Mouse (Mus musculus): ENCODE data around the gene 1700025G04Rik. TPM values are rescaled to one million over a fixed set of nuclear protein-coding genes. Genes with fewer than 3 reads are reported as not detected.

The 1700025G04Rik gene
- polyA plus RNA-seq, 1 experiment from 2014 or later, result 27.8 TPM

GRCm38 (mm10) chr1:152048291-152048690 is 41.6 kb downstream of the 1700025G04Rik start:
- no peak overlapping the region for H3K4me2 ChIP-seq (ENCODE audit: low read length)
- no peaks in the 10 kb centered on the region for H3K36me3 ChIP-seq (ENCODE audit: control insufficient read depth, insufficient read depth, low read length)
- H3K27ac ChIP-seq (replicated peaks; ENCODE audit: low read depth, low read length), result no peak overlapping the region
- no peaks in the 10 kb centered on the region for H3K9me3 ChIP-seq (ENCODE audit: control insufficient read depth, low read length)
- H3K27me3 ChIP-seq (ENCODE audit: control insufficient read depth, insufficient read depth, low read length), result no peaks in the 10 kb centered on the region
- H3K4me1 ChIP-seq (ENCODE audit: control insufficient read depth, insufficient read depth, low read length), result peaks cover 19% of the 10 kb centered on the region
- no peak for DNase-seq
- H3K9ac ChIP-seq (replicated peaks; ENCODE audit: low read length), result no peak overlapping the region
- WGBS, result 84% methylated on average over 4 of the region's 4 CpGs
- no peak for ATAC-seq (ENCODE audit: low FRiP score, low TSS enrichment)
- no peak overlapping the region for H3K4me3 ChIP-seq (replicated peaks; ENCODE audit: low read depth, low read length)

GRCm38 (mm10) chr1:152047416-152047815 is 42.5 kb downstream of the 1700025G04Rik start:
- H3K9ac ChIP-seq (replicated peaks; ENCODE audit: low read length), result no peak overlapping the region
- 0 out of 2 replicates have a peak overlapping the region, but pooled peaks have one; percentile 32 for H3K27ac ChIP-seq (replicated peaks; ENCODE audit: low read depth, low read length)
- WGBS, result 59% methylated on average over 5 of the region's 5 CpGs
- H3K9me3 ChIP-seq (ENCODE audit: control insufficient read depth, low read length), result no peaks in the 10 kb centered on the region
- DNase-seq, result no peak
- H3K4me2 ChIP-seq (ENCODE audit: low read length), result no peak overlapping the region
- no peaks in the 10 kb centered on the region for H3K27me3 ChIP-seq (ENCODE audit: control insufficient read depth, insufficient read depth, low read length)
- no peaks in the 10 kb centered on the region for H3K36me3 ChIP-seq (ENCODE audit: control insufficient read depth, insufficient read depth, low read length)
- H3K4me1 ChIP-seq (ENCODE audit: control insufficient read depth, insufficient read depth, low read length), result peaks cover 19% of the 10 kb centered on the region
- H3K4me3 ChIP-seq (replicated peaks; ENCODE audit: low read depth, low read length), result no peak overlapping the region
- no peak for ATAC-seq (ENCODE audit: low FRiP score, low TSS enrichment)

DNA sequence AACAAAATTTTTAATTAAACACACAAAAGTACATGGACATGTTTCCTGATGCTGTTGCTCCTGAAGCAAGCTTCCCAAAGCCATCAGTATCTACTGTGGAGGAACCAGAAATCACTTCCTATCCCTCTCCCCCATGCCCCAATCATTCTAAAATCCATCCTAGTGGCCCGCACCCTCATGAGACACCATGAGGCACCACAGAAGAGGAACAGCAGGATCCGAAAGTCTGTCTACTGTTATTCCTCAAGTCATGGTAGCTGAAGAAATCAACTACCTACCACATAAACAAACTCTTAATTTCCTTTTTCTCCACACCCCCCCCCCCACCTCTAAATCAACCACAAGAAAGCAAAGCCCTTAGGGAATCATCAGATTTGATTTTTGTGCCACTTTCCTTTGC is 46.5 kb downstream of the 1700025G04Rik start:
- ATAC-seq (ENCODE audit: low FRiP score, low TSS enrichment), result no peak
- Histone ChIP-seq H3K27ac (replicated peaks; ENCODE audit: low read depth, low read length) (no peak overlapping the region), H3K27me3 (ENCODE audit: control insufficient read depth, insufficient read depth, low read length) (no peaks in the 10 kb centered on the region), H3K9ac (replicated peaks; ENCODE audit: low read length) (no peak overlapping the region), H3K4me2 (ENCODE audit: low read length) (no peak overlapping the region), H3K4me3 (replicated peaks; ENCODE audit: low read depth, low read length) (no peak overlapping the region), H3K9me3 (ENCODE audit: control insufficient read depth, low read length) (no peaks in the 10 kb centered on the region), H3K4me1 (ENCODE audit: control insufficient read depth, insufficient read depth, low read length) (peaks cover 28% of the 10 kb centered on the region), H3K36me3 (ENCODE audit: control insufficient read depth, insufficient read depth, low read length) (no peaks in the 10 kb centered on the region)
- WGBS, result 95% methylated on average over 2 of the region's 2 CpGs
- DNase-seq, result no peak

- peaks cover 32% of the 10 kb centered on the region for H3K4me1 ChIP-seq (ENCODE audit: control insufficient read depth, insufficient read depth, low read length)
- no peak for DNase-seq
Observed at GRCm38 (mm10) chr1:152042409-152042808, 47.5 kb downstream of the 1700025G04Rik start.

GRCm38 (mm10) chr1:152041005-152041404 is 48.9 kb downstream of the 1700025G04Rik start:
- H3K27ac ChIP-seq (replicated peaks; ENCODE audit: low read depth, low read length), result no peak overlapping the region
- DNase-seq (no peak), ATAC-seq (ENCODE audit: low FRiP score, low TSS enrichment) (no peak)
- H3K4me1 ChIP-seq (ENCODE audit: control insufficient read depth, insufficient read depth, low read length), result peaks cover 34% of the 10 kb centered on the region
- no peaks in the 10 kb centered on the region for H3K36me3 ChIP-seq (ENCODE audit: control insufficient read depth, insufficient read depth, low read length)
- H3K27me3 ChIP-seq (ENCODE audit: control insufficient read depth, insufficient read depth, low read length), result no peaks in the 10 kb centered on the region
- H3K9me3 ChIP-seq (ENCODE audit: control insufficient read depth, low read length), result no peaks in the 10 kb centered on the region
- no peak overlapping the region for H3K9ac ChIP-seq (replicated peaks; ENCODE audit: low read length)
- no peak overlapping the region for H3K4me3 ChIP-seq (replicated peaks; ENCODE audit: low read depth, low read length)
- 94% methylated on average over 4 of the region's 4 CpGs for WGBS
- H3K4me2 ChIP-seq (ENCODE audit: low read length), result no peak overlapping the region

More at GRCm38 (mm10) chr1:152042409-152042808, 47.5 kb downstream of the 1700025G04Rik start:
- Histone ChIP-seq H3K9me3 (ENCODE audit: control insufficient read depth, low read length) (no peaks in the 10 kb centered on the region), H3K36me3 (ENCODE audit: control insufficient read depth, insufficient read depth, low read length) (no peaks in the 10 kb centered on the region), H3K27ac (replicated peaks; ENCODE audit: low read depth, low read length) (no peak overlapping the region), H3K4me3 (replicated peaks; ENCODE audit: low read depth, low read length) (no peak overlapping the region), H3K9ac (replicated peaks; ENCODE audit: low read length) (no peak overlapping the region), H3K27me3 (ENCODE audit: control insufficient read depth, insufficient read depth, low read length) (no peaks in the 10 kb centered on the region), H3K4me2 (ENCODE audit: low read length) (no peak overlapping the region)
- 88% methylated on average over 3 of the region's 3 CpGs for WGBS
- no peak for ATAC-seq (ENCODE audit: low FRiP score, low TSS enrichment)

DNA sequence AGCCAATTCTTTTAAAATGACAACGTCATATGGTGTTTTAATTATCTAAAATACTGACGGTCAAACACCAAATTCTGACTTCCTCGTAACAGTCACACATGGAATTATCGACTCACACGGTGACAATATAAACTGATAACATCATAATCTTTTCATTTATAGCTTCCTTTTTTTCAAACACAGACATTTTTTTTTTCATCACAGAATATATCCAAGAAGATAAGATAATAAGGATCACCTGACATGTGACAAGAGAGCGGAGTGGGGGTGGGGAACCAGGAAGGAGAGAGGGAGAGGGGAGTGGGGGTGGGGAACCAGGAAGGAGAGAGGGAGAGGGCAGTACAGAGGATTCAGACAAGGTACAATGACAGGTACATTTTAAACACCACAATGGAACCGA is 49.9 kb downstream of the 1700025G04Rik start:
- H3K27me3 ChIP-seq (ENCODE audit: control insufficient read depth, insufficient read depth, low read length), result no peaks in the 10 kb centered on the region
- H3K4me1 ChIP-seq (ENCODE audit: control insufficient read depth, insufficient read depth, low read length), result peaks cover 39% of the 10 kb centered on the region
- H3K4me2 ChIP-seq (ENCODE audit: low read length), result no peak overlapping the region
- no peak overlapping the region for H3K9ac ChIP-seq (replicated peaks; ENCODE audit: low read length)
- H3K27ac ChIP-seq (replicated peaks; ENCODE audit: low read depth, low read length), result no peak overlapping the region
- H3K9me3 ChIP-seq (ENCODE audit: control insufficient read depth, low read length), result no peaks in the 10 kb centered on the region
- no peak overlapping the region for H3K4me3 ChIP-seq (replicated peaks; ENCODE audit: low read depth, low read length)
- 80% methylated on average over 7 of the region's 7 CpGs for WGBS
- no peak for ATAC-seq (ENCODE audit: low FRiP score, low TSS enrichment)
- no peak for DNase-seq
- H3K36me3 ChIP-seq (ENCODE audit: control insufficient read depth, insufficient read depth, low read length), result no peaks in the 10 kb centered on the region

- no peak overlapping the region for H3K4me3 ChIP-seq (replicated peaks; ENCODE audit: low read depth, low read length)
- 81% methylated on average over 8 of the region's 8 CpGs for WGBS
- H3K4me2 ChIP-seq (ENCODE audit: low read length), result no peak overlapping the region
Observed at GRCm38 (mm10) chr1:152039588-152039987, 50.3 kb downstream of the 1700025G04Rik start.

GRCm38 (mm10) chr1:152038086-152038485 is 51.8 kb downstream of the 1700025G04Rik start:
- peaks cover 42% of the 10 kb centered on the region for H3K4me1 ChIP-seq (ENCODE audit: control insufficient read depth, insufficient read depth, low read length)
- H3K27ac ChIP-seq (replicated peaks; ENCODE audit: low read depth, low read length), result no peak overlapping the region
- no peak for ATAC-seq (ENCODE audit: low FRiP score, low TSS enrichment)
- WGBS, result 55% methylated on average over 9 of the region's 9 CpGs
- no peak overlapping the region for H3K4me2 ChIP-seq (ENCODE audit: low read length)
- no peaks in the 10 kb centered on the region for H3K9me3 ChIP-seq (ENCODE audit: control insufficient read depth, low read length)
- no peaks in the 10 kb centered on the region for H3K36me3 ChIP-seq (ENCODE audit: control insufficient read depth, insufficient read depth, low read length)
- no peaks in the 10 kb centered on the region for H3K27me3 ChIP-seq (ENCODE audit: control insufficient read depth, insufficient read depth, low read length)
- no peak overlapping the region for H3K9ac ChIP-seq (replicated peaks; ENCODE audit: low read length)
- no peak overlapping the region for H3K4me3 ChIP-seq (replicated peaks; ENCODE audit: low read depth, low read length)
- no peak for DNase-seq

More at GRCm38 (mm10) chr1:152039588-152039987, 50.3 kb downstream of the 1700025G04Rik start:
- Histone ChIP-seq H3K27ac (replicated peaks; ENCODE audit: low read depth, low read length) (no peak overlapping the region), H3K36me3 (ENCODE audit: control insufficient read depth, insufficient read depth, low read length) (no peaks in the 10 kb centered on the region), H3K9me3 (ENCODE audit: control insufficient read depth, low read length) (no peaks in the 10 kb centered on the region), H3K9ac (replicated peaks; ENCODE audit: low read length) (no peak overlapping the region), H3K4me1 (ENCODE audit: control insufficient read depth, insufficient read depth, low read length) (peaks cover 42% of the 10 kb centered on the region), H3K27me3 (ENCODE audit: control insufficient read depth, insufficient read depth, low read length) (no peaks in the 10 kb centered on the region)
- DNase-seq (no peak), ATAC-seq (ENCODE audit: low FRiP score, low TSS enrichment) (no peak)

DNA sequence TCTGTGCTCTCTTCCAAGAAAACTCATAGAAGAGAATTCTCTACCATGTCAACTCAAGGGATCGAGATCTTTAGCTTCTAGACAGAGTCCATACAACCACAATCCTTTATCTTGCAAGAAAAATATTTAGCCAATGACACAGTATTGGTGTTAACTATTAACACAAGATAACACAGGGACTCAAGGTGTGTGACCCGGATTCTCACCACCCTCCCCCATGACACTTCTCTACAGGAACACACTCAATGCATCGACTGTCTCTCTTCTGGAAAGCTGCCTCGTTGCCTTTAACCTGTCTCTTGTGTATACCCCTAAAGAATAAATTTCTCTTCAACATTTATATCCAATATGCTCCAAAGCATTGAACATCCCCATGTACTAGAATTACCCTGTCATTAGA is 52.3 kb downstream of the 1700025G04Rik start:
- 61% methylated on average over 4 of the region's 4 CpGs for WGBS
- Histone ChIP-seq H3K4me1 (ENCODE audit: control insufficient read depth, insufficient read depth, low read length) (peaks cover 42% of the 10 kb centered on the region), H3K27ac (replicated peaks; ENCODE audit: low read depth, low read length) (no peak overlapping the region), H3K9ac (replicated peaks; ENCODE audit: low read length) (no peak overlapping the region), H3K9me3 (ENCODE audit: control insufficient read depth, low read length) (no peaks in the 10 kb centered on the region), H3K36me3 (ENCODE audit: control insufficient read depth, insufficient read depth, low read length) (no peaks in the 10 kb centered on the region), H3K27me3 (ENCODE audit: control insufficient read depth, insufficient read depth, low read length) (no peaks in the 10 kb centered on the region), H3K4me3 (replicated peaks; ENCODE audit: low read depth, low read length) (no peak overlapping the region), H3K4me2 (ENCODE audit: low read length) (no peak overlapping the region)
- DNase-seq (no peak), ATAC-seq (ENCODE audit: low FRiP score, low TSS enrichment) (no peak)

Measured in midbrain, embryonic 14.5 days (tissue).